Mouse (Mus musculus) R1 (cell line): ENCODE results near the gene Plod1.

ENCODE experiments used
- DNase-seq: peaks from one replicate; pipeline ENCODE4 v3.0.0-alpha.2; 2018; ENCODE audit warnings: low read depth, low spot score

Plod1 gene

DNA sequence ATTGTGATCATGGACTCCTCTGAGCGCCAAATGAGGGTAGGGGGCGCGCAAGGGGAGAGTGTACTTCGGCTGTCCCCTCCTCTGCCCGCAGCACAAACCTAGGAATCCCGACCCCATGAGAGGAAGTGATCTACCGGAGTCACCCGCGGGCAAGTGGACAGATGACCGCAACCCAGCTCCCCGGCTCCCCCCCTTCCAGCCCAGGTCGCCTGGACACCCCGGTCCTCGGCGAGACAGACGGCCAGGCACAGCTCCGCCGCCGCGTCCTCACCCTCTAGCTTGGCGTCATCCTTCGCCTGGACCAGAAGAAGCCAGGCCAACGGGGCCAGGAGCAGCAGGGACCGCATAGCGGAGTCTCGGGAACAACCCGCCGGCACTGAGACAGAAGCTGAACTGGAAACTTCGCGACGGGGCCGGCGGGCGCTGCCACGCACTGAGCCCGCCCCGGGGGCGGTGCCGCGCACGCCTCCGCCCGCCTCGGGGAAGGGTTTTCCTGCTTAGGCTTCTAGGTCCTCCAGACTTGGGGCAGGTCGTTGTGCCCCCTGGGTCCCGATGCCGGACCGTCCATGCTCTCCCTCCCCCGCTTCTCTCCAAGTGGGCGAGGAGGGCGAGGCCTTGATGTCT is at the start of gene Plod1:
TSS of gene Plod1 (minus strand) at position 437 of the 624 bp plus-strand sequence.
- peak; percentile 69 for DNase-seq

DNA sequence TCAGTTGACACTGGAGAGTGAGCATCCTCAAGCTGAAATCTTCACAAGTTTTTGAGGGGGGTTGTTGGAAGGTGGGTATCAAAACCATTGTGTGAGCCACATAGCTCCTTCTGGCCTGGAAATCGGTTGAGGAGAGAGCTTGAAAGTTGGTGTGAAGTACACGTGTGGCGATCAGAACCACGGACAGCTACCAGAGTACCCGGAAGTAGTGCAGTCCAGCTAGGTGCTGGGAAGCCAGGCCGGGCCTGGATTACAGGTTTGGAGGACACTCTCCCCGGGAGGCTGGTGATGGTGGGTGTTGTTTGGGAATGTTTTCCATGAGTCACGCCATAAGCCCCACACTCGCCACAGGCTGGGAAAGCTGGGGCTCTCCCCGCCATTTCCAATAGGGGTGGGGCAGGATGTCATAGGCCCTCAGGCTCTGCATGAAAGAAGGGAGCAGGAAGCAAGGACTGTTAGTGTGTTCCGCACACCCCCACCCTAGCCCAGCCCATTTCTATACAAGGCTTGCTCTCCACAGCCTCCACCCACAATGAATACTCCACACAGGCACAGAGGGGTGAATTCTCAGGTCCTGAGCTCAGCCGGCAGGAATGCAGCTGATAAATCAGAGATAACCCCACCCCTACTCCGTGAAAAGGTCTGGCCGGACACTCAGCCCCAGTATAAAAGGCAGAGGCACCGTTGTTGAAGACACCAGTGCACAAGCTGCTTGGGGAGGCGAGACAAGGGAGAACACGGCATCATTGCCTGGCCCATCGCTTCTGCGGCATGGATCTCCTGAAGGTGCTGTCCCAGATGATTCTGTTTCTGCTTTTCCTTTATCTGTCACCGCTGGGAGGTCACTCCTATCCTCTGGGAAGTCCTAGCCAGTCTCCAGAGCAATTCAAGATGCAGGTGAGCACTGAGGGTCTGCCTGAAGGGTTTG is 48.9 kb upstream of the Plod1 start, which contains the start of gene Nppb:
TSS of gene Nppb (plus strand) at position 584 of the 928 bp plus-strand sequence.
- DNase-seq: peak; percentile 96

DNA sequence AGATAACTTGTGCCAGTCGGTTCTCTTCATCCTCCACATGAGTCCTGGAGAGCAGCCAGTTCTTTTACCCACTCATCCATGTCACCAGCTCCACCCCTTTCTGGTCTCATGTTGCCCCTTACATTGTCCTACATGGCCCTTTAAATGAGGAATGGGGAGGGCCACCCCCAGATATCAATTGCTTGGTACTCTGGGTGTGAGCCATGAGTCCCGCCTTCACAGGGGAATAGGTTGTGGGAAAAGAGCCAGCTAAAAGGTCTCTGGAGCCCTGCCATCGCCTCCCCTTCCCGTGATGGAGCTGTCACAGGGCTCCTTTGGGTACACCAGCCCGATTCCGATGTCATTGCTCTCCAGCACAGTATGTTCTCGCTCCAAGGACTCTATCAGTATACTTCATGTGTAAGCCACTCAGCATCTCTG is 42.9 kb upstream of the Plod1 start:
- DNase-seq: no peak

DNA sequence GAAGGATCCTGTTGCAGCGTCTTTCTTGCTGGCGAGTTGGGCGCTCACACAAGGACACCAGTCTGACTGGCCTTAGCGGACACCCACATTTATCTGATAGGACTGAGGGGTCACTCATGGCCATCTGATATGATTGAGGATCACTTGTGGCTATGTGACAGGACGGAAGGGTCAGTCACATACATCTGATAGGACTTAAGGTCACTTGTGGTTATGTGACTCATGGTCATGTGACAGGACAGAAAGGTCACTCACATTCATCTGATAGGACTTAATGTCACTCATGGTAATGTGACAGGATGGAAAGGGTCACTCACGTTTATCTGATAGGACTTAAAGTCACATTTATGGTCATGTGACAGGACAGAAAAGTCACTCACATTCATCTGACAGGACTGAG is 41.8 kb upstream of the Plod1 start:
- DNase-seq: no peak

DNA sequence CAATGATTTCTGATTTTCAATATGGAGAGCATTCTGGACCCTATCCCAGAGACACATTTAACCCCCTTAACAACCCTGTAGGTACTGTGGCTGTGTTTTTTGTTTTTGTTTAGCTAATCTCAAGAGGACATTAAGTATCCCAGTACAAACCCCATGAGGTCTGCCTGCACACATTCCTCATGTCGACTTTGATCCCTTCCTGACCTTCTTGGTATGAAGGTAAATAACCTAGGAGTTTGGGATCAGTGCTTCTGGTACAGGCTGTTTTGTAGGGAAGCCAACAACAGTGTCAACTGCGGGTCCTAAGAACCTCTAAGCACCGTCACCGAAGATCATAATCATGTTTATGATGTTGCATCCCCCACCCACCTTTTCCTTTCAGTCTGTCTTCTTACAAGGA is 41.2 kb upstream of the Plod1 start:
- no peak for DNase-seq

DNA sequence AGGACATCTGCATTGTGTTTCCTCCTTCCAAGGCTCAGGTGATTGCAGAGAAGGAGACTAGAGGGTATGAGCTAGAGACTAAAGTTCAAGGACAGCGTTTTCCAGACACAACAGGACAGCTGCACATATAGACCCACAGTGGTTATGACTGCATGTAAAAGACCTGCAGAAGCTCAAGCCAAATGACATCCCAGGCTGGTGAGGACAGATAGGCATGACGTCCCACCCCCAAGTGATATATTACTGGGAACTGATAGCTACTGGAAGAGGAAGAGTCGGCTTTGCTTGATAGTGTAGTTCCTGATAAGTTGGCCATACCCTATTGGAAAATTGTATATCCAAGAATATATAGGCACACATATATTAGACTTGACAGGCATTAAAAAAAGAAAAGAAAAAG is 39.7 kb upstream of the Plod1 start:
- DNase-seq: no peak

DNA sequence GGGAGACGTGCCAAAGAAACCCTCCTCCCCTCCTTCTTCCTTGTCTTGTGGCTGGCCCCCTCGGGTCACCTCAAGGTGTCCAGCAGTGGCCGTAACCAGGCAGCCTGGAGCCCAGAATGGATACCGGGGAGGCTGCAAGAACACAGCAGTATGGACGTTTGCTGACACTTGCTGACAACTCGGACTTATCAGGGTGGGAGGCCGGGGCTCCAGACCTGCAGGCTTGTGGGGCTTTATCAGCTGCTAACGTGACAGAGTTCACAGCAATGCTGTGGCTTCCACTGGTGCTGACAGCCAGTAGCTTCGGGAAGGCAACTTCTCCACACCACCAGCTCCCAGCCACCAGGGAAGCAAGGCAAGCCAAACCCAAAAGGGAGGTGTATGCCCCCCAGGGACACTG is 32.8 kb upstream of the Plod1 start:
- no peak for DNase-seq

DNA sequence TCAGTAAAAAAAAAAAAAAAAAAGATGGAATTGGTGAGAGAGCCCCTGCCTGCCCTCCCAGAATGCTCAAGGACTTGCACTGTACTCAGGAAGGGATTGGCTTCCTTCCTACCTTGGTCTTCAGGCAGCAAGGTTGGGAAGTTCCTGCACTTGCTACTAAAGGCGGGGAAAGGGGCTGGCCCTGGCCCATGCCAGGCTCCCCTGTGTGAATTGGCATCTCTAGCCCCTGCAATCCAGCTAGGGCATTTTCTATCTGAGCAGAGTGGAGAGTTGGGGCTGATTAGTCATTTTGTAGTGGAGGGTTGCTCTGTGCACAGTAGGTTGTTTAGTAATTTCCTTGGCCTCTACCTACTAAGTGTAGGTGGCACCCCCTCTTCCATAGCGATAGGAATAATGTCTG is 32.2 kb upstream of the Plod1 start:
- DNase-seq: no peak

DNA sequence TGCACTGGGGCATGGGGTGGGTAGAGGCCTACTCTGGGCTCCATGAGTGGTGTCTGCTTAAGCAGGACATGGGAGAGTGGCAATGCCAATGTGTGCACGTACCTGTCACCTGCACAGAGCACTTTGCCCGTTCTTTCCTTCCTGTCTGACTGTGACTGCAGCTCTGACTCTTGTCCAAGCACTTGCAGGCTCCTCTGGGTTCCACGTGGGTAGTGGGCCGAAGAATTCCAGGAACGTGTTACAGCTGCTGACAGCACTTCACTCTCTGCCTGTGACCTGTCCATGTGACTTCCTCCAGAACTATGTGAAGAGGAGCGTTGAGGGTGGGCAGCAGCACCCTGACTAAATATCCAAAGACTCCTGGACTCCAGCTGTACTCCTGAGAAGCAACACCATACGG is 29.1 kb upstream of the Plod1 start:
- no peak for DNase-seq

DNA sequence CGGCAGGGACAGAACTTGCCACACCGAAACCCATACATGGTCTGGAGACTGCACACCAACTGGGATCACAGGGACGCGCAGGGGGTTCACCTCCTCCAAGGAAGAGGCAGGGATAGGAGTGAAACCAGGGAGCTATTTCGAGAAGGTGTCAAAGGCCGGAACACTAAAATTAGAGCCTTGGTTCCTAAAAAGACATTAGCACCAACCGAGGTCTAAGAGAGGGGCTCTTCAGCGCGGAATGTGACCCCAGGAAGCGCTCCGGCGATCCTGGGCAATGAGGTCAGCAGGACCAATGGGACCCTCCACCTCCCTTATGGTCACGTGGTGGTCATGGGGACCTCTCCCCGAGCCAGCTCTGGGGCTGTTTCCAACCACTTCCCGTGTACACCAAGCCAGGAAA is 27.1 kb upstream of the Plod1 start:
- no peak for DNase-seq

DNA sequence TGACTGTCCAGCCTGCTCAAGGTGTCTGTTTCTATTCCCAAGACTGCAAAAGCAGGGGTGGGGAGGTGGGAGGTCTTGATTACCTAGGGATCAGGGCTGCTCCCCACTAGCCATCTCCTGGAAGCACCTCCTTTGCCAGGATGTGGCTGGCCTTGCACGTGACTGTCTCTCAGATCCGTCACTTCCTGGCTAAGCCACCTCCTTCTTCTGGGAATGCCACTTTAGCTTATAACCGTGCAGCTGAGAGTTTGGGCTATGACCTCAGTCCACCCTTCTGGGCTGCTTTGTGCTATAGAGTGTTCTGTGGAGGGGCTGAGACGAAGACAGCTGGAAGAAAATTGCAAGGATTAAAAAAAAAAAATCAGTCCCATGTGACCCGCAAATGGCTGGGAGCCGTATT is 26.2 kb upstream of the Plod1 start:
- peak; percentile 53 for DNase-seq

DNA sequence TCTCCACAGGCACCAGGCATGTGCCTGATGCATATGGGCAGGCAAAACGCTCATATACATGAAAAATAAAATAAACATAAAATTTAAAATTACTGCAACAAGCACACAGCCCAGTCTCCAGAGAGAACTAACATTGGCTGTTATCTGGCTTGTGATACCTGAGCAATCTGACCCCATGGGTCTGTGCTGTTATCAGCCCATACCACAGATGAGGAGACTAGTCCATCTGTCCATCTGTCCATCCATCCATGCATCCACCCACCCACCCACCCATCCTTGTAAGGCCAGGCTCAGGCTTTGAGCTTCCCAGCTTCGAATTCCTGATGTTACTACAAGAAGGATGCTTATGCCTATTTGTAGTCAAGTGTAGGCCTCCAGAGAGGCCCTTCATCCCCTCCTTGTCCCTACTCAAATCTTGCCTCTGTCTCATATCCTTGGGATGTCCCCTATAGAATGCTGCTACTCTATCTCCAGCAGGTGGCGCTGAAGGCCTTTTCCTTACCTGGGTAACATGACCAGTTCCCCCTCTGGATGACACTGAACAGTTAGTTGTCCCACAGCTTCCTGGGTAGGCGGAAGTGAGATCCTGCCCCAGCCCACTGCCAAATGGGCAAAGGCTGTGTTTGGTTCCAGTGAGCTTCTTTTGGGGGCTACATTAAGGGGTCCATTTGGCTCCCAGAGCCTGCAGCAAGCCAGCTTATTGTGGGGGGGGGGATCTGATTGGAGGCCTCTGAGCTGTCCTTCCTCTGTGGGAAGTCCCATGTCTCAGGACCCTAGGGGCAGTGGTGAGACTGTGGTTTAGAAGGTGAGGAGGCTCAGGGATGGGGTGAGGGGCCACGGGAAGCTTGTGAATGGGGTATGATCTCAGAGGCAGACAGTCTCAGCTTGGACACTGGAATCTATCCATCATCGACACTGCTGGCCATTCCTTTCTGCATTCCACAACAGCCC is 23.6 kb upstream of the Plod1 start:
- DNase-seq: peak; percentile 92

DNA sequence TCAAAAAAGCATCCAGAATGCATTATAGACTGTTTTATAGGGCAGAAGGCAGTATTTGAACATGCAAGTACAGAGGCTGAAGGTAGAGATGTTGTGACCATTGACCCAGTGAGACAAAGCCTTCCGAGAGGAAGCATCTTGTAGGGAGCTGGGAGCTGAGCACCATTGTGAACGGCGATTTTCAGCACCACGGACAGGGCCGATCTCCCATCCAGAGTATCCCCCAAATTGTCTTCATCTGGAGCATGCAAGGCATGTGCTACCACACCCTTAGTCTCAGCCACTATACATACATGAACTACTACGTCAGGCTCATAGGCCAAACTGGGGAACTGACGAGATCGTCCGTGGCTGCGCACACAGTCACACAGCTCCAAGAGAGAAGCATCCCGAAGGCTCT is 20.6 kb upstream of the Plod1 start:
- peak; percentile 69 for DNase-seq

DNA sequence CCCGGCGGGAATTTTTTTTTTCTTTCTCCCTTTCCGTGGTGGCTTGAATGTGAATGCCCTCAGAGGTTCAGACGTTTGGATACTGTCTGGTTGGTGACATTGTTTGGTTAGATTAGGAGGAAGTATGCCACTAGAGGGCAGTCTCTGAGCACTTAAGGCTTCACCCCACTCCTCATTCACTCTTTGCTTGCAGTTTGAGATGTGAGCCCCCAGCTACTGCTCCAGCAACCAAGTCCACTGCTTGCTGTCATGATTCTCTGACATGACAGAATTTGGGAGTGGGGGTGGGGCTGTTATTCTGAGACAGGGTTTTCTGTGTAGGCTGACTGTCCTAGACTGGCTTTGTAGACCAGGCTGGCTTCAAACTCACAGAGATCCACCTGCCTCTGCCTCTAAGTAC is 17.0 kb upstream of the Plod1 start:
- peak; percentile 77 for DNase-seq

DNA sequence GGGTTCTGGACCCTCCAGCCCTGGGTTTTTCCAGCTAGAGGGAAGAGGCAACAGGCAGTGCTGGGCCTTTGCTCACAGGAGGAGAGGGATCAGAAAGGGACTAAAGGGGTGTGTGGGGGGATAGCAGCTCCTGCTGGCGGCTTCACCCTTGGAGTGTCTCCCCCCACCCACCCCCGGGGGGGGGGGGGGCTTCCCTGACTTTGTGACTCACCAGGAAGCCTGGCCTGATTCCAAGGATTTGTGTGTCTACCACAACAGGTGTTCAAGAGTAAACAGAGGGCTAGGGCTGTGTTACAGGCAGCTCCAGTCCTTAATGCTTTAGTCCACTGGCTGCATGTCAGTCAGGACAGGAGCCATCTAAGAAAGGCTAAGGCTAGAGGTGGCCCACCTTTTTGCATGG is 10.9 kb upstream of the Plod1 start:
- no peak for DNase-seq

DNA sequence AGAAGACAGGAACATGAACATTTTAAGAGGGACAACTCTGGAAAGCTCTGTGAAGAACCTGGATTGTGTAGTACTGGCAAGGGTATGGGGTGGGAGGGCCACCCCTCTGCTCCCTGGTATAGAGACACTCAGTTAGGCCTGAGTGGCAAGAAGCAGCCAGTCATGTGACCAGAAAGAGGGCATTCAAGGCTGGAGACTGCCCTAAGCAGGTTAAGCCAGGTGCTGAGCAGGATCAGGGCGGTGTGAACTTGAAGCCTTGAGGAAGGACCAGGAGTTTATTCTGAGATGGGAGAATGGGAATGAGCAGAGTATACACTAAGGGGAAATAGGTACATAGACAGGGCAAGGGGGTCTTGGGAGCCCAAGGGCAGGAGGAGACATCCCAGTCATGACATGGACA is 6.4 kb upstream of the Plod1 start:
- DNase-seq: no peak

DNA sequence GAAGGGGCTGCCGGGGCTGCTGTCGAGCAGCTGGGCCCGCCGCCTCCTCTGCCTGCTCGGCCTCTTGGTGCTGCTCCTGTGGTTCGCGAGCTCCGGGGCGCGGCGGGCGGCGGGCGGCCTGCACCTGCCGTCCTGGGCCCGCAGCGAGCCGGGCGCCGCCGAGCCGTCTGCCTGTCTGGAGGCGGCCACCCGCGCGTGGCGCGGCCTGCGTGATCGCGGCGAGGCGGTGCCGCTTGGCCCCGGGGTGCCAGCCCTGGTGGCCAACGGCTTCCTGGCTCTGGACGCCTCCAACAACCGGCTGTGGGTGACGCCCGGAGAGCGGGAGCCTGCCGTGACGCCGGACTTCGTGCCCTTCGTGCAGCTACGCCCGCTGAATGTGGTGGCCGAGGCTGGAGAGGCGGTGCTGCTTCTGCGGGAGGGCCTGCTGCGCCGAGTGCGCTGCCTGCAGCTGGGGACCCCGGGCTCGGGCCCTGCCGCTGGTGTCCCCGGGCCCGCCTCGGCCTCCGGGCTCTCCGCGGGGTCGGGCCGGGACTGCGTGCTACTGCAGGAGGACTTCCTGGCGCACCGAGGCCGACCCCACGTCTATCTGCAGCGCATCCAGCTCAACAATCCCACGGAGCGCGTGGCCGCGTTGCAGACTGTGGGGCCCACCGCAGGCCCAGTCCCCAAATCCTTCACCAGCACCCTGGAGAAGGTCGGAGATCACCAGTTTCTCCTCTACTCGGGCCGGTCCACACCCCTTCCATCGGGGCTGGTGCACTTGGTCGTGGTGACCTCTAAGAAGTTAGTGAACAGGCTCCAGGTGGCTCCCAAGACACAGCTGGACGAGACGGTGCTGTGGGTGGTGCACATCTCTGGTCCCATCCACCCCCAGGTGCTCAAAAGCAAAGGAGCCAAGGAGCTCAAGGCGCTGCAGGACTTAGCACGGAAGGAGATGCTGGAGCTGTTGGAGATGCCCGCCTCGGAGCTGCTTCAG is 4.8 kb upstream of the Plod1 start:
- DNase-seq: peak; percentile 52

DNA sequence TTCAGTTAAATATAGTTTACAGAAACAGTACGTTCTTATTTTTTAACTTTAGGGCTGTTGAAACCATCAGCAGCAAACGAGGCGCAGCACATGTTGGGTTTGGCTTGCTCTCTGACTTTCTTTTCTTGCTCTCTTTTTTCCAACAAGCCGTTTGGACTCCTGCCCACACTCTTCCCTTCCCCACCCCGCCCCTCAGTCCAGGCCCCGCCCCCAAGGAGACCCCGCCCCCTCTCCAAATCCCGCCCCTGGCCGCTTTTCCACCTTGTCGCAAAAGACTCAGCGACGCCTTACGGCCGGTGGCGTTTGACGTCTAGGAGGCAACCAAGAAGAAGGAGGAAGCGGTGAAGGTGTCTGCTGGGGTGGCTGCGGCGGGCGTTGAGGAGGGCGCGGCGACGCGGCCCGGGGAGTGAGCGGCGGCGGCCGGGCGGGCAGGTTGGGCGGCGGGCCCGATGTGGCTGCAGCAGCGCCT is 4.0 kb upstream of the Plod1 start, which contains the start of gene 2510039O18Rik:
TSS of gene 2510039O18Rik (plus strand) at position 320 of the 469 bp plus-strand sequence.
- peak; percentile 93 for DNase-seq

DNA sequence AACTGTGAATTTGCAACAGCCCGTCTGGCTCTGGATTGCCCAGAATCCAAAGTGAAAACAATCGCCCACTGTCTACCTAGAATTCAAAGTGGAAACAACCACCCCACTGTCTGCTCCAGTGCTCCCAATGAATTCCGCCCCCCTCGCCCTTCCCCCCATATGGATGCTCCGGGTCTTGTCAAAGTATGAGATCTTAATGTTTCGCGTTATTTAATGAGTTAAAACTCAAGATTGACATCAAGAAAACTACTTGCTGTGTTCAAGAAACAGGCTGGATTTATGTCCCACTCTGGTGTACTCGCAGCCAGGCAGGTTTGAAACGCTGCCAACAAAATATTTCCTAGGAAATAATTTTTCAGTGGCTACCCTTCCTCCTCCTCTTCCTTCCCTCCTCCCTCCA is 3.5 kb upstream of the Plod1 start:
- DNase-seq: no peak
